Mouse (Mus musculus) heart, postnatal 0 days (tissue): ENCODE results near the gene Eif4e2.

Source experiments
- CTCF ChIP-seq: IDR thresholded peaks from 2 replicates; pipeline ENCODE4 v1.5.1; 2016; ENCODE audit warnings: antibody characterized with exemption, control low read depth, low read depth
- EP300 ChIP-seq: IDR thresholded peaks from 2 replicates; pipeline ENCODE4 v1.6.1; 2016; ENCODE audit warnings: antibody characterized with exemption, low read depth

DNA sequence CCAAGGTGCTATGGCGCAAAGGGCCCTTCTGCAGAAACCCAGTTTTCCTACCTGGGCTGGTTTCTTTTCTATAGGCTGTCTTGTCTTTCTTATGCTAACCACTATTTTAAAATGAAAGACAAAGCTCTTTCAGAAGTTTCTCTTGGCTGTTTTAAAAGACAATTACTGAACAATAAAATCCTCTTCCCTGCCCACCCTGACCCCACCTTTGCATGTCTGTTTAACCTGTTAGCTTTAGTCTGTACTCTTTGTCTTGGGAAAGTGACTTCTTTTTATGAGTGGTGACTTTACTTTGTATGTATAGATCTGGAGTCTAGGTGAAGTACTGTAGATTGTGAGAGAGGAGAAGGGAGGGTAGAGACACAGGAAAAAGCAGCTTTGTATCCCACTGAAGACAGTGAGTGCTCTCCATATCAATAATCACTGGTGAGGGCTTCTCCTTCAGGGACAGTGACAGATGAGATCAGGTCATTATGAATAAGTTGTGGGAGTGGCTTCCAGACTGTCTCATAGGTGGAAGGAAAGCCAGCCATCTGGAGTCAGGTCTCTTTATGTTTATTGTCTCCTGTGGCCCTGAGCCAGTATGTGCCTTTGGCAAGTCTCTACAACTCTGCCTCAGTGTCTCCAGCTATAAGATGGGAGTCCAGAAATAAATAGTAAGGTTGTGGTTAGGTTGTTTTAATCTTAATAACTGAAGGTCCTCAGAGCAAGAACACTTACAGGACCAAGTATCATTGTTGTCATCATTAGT lies 12.9 kb downstream of the Eif4e2 start:
- no peak for TF ChIP-seq EP300
- TF ChIP-seq CTCF = no peak
